Mouse (Mus musculus) liver (tissue): ENCODE measurements around the gene Def6.

ENCODE experiments used
- DNase-seq: peaks from one replicate; pipeline ENCODE4 v3.0.0-alpha.2; 2020; ENCODE audit warnings: mixed read lengths

Def6 gene

GRCm38 (mm10) chr17:28207591-28208313 lies at the start of gene Def6:
Gene Def6 (plus strand): TSS chr17:28207778.
- peak; percentile 82 for DNase-seq

- DNase-seq: no peak
Measured at GRCm38 (mm10) chr17:28160361-28160760, 47.2 kb upstream of the Def6 start.

GRCm38 (mm10) chr17:28161310-28161881 lies 46.2 kb upstream of the Def6 start:
- no peak for DNase-seq

DNA sequence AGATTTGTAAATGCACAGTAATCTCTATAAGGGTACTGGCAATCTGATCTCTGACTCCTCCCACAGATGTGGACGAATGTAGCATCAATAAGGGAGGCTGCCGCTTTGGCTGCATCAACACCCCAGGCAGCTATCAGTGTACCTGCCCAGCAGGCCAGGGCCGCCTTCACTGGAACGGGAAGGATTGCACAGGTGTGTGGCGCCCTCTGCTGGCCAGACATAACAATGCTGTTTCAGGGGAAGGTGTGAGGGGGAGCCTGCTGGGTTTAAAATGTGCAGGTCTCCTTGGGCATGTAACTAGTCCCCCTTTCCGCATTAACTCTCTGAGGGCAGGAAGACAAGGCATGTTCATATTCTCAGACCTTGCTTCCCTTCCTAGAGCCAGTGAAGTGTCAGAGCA lies 43.9 kb upstream of the Def6 start:
- DNase-seq: peak; percentile 78

GRCm38 (mm10) chr17:28170460-28171305 lies 36.9 kb upstream of the Def6 start:
- no peak for DNase-seq

DNA sequence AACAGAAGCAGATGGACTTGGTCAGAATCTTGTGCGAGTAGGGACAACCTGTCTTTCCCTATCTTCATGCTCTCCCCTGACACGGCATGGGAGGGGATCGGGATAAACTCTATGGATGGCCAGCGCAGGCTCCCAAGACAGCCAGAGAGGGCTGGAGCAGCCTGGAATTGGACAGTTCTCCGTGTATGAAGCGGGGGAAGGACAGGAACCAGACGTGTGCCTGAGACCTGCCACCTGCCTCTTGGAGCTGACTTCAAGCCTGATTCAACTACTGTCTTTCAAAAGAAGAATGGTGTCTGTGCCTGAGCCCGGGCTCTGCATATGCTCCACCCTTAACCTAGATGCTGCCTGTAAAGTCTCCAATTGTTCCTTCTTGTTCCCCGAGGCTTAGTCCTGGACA lies 34.9 kb upstream of the Def6 start:
- DNase-seq: no peak

DNA sequence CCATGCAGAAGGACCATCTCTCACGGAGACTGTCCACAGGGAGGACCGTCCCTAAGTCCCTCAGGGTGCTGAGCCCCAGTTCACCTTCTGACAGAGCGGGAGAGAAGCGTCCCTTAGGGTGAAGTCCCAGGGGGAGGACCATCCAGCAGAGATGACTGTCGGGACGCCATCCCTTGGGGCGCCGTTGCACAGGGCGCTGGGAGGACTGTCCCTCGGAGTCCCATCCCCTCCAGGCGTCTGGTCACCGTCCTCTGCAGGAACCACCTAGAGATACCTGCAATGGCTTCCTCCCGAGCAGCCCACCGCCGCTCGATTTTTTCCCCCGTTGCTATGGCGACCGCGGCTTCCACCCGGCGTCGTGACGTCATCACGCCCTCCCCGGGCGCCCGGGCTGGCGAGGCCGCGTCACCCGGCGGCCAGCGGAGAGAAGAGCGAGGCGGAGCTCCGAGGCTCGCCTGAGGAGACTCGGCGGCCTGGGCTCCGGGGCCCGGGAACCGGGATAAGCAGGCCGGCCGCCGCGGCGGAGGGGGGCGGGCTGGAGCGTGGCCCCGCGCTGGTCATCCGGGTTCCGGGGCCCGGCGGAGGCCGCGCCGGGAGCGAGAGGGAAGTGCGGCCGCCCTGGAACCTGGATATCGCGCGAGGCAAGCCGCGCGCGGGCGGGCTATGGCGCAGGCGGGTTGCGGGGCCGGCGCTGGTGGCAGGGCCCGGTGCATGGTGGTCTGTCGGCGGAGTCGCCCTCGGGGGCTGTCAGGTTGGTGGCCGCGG lies 30.6 kb upstream of the Def6 start, which contains the start of gene Zfp523:
Gene Zfp523, plus strand, starts transcription at position 355 of the 765 bp plus-strand sequence.
- DNase-seq: peak; percentile 85

GRCm38 (mm10) chr17:28177540-28178046 lies 30.0 kb upstream of the Def6 start:
- peak; percentile 71 for DNase-seq

- no peak for DNase-seq
Measured at GRCm38 (mm10) chr17:28180331-28180730, 27.2 kb upstream of the Def6 start.

GRCm38 (mm10) chr17:28180783-28181544 lies 26.6 kb upstream of the Def6 start:
- DNase-seq: no peak

GRCm38 (mm10) chr17:28184971-28185638 lies 22.5 kb upstream of the Def6 start:
- DNase-seq: peak; percentile 27

DNA sequence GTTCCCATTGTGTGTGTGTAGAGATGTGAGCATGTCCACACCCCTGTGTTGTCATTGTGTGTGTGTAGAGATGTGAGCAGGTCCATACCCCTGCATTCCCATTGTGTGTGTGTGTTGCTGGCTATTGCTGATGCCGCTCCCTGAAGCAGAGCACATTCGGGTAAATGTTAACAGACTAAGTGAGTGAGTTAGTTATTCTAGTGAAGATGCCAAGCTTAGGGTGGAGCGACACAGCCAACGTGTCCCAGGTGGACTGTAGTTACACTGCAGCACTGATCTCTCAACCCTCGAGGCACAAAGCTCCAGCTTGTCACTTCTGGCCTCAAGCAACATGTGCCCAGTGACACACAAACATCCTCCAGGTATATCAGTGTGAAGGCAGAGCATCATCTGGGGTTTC lies 19.3 kb upstream of the Def6 start:
- no peak for DNase-seq

DNA sequence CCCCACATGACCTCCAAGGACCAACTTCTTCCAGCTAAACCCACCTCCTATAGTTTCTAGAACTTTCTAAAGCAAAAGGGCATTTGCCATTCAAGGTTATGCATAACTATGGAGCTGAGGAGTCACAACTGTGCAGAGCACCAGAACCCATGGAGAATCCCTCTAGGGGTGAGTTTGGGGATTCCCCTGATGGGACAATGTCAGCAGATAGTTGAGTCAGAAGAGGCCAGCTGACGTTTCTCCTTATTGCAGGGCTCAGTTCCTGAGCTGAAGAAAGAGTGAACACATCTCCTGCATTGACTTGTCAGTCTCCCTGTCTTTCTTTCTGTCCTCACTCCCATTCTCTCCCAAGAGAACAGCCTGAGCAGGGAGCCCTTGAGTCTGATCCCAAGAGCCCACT lies 14.8 kb upstream of the Def6 start:
- no peak for DNase-seq

GRCm38 (mm10) chr17:28193559-28193958 lies 14.0 kb upstream of the Def6 start:
- DNase-seq: no peak

DNA sequence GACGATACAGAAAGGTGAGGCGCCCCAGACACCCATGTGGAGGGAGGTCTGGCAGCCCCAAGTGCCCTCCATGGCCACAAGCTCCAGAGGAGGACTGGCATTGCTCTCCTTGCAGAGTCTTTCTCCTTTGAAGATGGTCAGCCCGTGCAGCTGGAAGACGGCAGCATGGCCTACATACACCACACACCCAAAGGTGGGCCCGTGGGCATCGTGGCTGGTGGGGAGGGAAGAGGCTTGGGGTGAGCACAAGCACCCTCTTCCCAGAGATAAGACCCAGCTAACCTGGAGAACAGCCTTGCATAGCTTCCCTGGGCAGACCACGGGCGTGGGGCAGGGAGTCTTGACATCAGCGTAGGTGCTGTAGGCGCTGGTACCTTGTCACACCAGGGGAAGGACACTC lies 12.5 kb upstream of the Def6 start:
- no peak for DNase-seq

GRCm38 (mm10) chr17:28197646-28198045 lies 9.9 kb upstream of the Def6 start:
- DNase-seq: no peak

GRCm38 (mm10) chr17:28201982-28202381 lies 5.6 kb upstream of the Def6 start:
- DNase-seq: no peak

DNA sequence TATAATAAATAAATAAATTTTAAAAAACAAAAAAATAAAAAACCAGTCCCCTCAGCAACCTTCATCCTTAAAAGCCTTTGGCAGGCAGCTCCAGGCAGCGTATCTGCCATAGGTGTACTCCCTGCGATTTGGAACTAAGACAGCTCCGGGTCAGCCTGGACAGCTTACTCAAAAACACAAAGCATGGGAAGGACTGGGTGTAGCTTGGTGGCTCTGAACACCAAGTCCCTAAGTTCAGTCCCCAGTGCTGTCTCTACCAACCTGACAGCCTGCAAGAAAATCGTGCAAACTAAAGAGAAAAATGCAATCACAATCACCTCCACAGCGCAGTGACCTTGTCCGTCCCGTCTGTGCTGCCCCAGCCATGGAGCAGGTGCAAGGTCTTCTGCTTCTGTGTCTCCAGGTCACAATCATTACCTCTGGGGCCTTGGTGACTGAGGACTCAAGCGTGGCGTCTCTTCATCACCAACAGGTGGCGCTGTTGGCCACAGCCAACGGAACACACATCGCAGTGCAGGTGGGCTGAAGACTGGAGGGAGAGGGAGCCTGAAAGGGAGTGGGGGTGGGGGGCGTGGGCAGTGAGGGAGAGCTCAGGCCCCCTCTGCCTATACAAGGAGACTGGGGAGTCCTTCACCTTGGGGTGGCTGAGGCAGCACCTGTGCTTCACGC lies 3.4 kb upstream of the Def6 start:
- DNase-seq: peak; percentile 66

DNA sequence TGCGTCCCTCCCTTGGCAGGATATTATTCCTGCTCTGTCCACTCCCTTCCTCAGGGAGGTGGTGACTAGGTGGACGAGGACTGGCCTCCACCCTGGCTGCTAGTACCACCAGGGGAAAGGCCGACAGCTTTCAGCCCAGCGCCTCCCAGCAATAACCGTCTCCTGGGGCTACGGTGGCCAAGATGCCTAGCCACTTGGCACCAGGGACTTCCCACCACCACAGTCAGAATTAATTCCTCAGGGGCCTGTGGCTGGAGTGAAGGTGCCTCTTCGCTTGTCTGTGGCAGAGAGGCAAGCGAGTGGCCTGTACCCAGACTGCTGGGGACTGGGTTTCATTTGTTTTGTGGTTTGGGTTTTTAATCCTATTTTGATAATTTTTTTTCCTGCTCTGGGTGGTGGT lies 2.1 kb upstream of the Def6 start:
- no peak for DNase-seq

DNA sequence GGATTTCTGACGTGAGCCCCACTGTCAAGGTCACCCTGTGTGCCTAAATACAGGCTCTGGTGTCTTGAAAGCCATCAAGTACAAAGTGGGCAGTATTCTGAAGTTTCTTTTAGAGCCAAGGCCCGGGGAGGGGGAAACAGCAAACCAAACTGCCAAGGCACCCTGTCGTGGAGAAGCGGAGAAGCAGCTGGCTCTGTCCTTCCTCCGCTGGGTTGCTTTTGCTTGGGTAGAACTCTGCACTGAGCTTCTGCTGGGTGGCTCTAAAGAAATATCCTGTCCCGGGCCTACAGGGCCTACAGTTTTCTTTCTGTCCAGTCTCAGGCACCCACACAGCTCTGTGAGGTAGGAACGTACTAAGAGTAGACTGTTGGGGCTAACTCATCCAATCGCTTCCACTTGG lies 486 bp upstream of the Def6 start:
- DNase-seq: no peak

GRCm38 (mm10) chr17:28208314-28208612 lies 685 bp downstream of the Def6 start:
- peak; percentile 33 for DNase-seq
